Mouse (Mus musculus) 3134 (cell line): ENCODE measurements around the gene 1700025G04Rik.

ENCODE experiments used
- DNase-seq: peaks from one replicate; pipeline ENCODE4 v3.0.0-alpha.2; 2011; ENCODE audit warnings: low spot score; ENCODE audit not compliant: insufficient read length; ENCODE audit errors: extremely low read depth

Gene 1700025G04Rik

DNA sequence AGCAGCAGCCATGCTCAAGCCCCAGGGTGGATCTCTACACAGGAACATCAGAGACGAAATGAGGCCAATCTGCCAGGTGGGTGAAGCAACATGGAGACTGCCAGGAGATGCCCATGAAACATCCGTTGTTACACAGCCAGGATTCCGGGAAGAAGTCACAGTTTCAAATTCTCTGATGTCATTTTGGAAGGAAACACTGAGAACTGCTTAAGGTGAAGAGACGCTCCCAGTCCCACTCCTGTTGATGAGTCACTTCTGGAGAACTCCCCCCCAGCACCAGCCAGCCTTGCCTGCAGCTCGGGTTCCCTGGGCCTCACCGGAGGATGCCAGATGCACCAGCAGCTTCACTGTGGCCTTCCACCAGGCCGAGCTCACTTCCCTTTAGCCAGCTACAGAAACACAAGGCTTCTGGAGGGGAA lies 90.5 kb downstream of the 1700025G04Rik start:
- peak; percentile 20 for DNase-seq

DNA sequence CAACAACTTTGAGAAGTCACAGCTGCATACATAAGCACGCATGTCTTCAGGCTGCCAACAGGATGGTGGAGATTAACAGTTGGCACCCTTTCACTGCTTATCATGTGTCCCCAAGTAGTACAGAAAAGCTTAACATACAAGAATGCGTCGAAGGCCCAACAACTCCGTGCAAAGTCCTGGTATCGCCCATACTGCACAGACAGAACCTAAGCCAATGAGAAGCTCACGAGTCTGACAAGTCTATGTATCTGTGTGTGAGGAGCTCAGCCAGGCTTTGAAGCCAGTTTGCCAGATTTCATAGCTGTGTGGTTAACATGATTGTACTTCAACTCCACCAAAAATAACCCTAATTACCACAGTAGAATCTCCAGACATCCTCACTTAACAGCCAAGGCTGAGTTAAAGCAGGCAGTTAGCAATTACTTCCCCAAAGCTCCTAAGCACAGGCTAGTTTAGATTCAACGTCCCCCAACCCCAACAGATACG lies 91.2 kb downstream of the 1700025G04Rik start:
- no peak for DNase-seq

DNA sequence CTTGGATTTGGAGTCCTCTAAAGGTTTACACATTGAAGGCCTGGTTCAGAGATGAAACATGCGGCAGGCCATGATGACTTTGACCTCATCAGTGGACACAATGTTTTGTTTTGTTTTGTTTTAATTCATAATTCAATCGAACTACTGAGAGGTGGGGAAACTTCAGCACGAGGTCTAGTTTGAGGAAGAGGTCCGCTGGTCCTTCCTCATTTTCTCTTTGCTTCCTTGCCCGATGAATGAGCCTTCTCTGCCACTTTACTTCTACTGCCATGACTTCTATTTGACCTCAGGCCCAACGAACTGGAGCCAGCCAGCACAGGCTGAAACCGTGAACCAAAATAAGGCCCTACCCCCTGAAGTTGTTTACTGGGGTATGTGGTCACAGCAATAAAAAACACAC lies 92.3 kb downstream of the 1700025G04Rik start:
- no peak for DNase-seq

DNA sequence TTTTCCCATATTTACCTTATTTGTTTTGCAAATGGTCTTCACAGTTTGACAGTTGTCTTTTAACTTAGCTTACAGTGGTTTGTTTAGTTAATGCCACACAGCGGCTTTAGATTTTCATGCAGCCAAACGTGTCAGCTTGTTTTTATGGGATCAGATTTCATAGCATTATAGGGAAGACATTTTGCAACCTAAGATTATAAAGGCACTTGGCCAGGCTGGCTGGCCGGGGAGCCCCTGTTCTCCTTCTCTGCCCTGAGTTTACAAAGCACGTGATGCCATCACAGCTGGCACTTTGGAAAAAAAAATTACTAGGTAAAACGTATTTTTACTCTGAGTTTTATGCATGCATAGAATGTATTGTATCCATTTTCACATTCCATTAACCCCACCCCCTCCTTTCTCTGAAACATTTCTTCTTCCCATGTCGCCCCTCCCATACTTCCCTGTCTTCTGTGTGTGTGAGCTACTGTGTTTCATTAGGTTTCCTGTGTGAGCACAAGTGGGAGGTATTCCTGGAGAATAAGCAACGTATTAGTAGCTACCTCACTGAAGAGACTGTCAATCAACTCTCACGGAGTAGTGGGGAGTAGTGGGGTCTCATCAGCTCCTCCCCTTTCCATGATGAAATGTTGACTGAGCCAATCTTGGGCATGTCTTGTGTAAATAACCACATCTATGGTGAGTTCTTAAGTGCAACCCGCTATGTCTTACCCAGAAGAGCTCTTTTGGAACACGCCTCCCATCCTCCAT lies 93.8 kb downstream of the 1700025G04Rik start:
- no peak for DNase-seq

DNA sequence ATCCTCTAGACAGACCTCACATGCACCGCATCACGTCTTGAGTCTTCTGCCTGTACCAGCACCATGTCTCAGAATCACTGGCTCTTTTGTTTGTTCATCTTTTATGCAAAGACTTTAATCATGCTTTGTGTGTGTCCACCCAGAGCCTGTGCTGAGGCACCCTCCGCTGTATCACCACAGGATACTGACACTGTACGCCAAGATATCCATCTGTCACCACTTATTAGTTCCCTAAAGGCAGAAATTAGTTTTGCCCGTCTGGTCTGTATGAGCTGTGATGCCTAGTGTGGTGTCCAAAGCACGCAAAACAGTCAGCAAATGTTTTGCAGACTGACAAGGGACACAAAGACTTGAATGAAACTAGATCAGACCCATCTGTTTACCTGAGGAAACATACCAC lies 95.7 kb downstream of the 1700025G04Rik start:
- DNase-seq: no peak

DNA sequence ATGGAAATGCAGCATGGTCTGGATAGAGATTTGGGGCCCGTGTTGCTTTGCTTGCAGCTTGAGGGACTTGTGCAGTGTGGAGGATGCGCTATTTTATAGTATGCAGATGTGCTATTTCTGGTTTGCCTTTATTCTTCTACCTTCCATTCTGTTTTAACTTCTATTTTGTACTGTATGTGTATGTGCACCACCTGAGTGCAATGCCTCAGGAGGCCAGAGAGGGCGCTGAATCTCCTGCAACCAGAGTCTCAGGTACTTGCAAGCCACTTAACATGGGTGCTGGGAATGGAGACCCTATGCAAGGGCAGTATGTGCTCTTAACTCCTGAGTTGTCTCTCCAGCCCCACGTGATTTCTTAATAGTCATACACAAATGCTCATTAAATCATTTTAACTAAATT lies 98.4 kb downstream of the 1700025G04Rik start:
- DNase-seq: no peak

DNA sequence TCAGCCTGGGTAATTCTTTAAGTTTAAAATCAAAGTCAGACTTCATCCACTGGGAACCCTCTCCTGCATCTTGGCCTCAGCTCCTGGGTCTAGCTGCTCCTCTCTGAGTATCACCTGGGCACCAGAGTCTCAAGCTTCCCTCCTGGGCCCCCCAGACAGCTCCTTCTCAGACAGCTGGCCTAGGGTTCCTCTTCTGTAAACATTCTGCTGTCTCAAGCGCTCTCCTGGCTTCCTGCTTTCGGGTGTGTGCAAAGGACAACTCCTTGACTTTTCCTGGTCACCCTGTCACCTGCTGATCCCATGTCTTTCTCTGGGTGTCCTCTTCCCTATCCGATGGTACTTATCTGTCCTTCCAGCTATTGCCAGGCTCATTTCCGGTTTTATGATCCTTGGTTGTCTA lies 99.3 kb downstream of the 1700025G04Rik start:
- no peak for DNase-seq

DNA sequence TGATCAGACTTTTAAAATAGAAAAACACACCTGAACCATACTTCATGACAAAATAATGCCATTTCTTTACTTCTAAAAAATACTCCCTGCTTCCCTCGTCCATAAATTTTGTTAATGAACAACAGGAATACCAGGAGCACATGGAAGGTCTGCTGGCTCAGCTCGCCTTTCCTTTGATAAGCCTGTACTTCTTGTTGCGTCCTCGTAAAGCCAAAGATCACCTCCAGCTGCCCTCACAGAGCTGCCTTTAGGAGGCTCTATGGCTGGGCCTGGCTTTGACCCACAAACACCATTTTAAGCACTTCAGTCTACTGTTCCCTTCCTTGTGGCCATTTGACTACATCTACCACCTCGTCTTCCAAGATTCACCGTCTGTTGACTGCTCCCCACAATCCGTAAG lies 101.2 kb downstream of the 1700025G04Rik start:
- DNase-seq: no peak

DNA sequence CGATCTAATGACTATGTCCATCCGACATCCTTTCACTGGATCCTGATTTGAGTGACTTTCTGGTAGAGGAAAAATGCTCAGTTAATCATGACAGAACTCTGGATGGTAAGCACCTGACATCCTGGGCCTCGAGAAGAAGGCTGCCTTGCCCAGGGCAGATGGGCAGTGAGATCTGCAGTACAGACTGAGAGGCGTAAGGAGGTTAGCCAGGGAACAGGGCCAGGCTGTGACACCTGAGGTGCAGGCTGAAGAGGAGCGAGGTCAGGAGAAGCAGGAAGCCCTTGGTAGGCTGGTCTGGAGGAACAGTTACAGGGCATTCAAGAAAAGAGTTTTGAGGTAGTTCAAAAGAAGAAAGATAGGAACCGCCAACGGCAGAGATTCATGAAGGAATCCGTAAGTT lies 101.9 kb downstream of the 1700025G04Rik start:
- no peak for DNase-seq

DNA sequence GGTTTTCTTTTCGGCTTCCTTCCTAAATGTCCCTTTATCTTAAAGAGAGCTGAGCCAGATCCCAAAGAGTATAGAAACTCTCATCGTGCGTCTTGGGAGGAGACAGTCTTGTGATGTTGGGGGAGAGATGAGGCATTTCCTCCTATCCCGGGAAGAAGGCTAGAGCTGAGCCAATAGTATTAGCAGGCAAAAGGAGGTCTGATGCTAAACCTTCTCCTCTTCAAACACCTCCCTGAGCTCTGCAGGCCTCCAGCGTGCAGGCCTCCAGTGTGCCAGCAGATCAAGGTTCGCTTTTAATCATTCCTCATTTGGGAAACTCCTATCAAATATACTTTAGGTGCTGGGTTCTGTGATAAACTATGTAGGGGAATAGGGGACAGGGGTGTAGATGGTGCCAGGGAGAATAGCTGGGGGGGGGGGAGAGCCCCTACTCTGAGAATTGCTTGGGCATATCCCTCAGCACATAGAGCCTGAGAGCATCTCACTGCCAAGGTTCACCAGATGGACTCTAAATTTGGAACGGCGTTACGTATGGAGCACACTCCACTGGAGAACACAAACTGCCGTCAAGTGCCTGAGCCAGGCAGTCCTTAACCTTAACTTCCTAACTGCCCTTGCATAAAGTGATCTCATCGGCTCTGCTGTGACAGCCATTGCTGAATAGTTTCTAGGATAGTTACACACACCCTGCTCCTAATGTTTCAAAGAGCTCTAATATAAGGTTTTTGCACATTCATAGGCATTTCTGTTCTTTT lies 103.7 kb downstream of the 1700025G04Rik start:
- no peak for DNase-seq

DNA sequence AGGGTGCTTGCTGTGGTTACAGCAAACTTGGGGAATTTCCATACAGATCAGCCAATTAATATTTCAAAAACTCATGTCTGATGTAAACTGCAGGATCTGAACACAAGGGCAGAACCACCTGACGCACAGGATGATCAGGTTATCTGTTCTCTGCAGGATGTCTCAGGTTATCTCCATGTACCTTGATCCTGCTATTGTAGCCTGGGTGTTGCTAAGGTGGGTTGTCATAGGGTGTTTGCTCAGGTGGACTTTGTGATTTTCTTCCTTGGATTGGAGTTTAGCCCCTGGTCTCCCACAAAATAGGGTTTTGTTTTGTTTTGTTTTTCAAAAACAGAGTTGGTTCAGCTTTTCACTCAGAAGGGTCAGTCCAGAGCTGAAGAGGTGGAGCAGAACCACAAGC lies 104.9 kb downstream of the 1700025G04Rik start:
- DNase-seq: no peak

DNA sequence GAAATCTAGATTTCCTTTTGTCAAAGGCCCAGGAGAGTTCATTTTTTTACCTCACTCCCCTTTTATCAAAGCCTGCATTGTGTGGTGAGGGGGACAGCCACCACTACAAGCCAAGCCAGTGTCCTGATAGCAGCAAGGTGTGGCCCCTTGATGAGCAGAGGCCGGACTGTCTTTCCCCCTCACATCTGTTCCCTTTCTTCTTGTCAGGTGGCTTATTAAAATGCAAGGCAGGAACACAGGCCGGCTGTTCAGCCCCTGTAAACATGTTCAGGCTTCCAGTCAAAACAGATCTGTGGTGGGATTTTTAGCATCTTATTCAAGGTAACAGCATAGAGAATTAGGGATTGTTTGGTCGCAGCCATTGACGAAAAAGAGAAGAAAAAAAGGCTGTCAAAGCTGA lies 105.9 kb downstream of the 1700025G04Rik start:
- DNase-seq: no peak

DNA sequence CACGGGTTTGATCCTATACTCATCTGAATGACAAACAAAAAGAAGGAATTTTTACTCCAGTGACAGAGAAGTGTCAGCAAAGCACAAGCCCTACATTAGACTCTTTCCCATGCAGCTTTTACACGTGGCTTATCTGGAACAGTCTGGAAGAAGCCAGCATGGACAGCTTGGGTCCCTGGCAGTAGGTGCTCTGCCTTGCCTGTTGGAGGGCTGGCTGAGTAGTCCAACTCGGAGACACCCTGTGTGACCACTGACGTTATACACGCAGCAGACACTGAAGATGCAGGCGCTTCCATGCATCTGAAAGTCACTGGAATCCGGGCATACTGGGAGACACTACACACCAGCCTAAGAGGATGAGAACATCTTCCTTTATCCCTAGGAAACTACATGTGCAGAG lies 109.4 kb downstream of the 1700025G04Rik start:
- DNase-seq: no peak

DNA sequence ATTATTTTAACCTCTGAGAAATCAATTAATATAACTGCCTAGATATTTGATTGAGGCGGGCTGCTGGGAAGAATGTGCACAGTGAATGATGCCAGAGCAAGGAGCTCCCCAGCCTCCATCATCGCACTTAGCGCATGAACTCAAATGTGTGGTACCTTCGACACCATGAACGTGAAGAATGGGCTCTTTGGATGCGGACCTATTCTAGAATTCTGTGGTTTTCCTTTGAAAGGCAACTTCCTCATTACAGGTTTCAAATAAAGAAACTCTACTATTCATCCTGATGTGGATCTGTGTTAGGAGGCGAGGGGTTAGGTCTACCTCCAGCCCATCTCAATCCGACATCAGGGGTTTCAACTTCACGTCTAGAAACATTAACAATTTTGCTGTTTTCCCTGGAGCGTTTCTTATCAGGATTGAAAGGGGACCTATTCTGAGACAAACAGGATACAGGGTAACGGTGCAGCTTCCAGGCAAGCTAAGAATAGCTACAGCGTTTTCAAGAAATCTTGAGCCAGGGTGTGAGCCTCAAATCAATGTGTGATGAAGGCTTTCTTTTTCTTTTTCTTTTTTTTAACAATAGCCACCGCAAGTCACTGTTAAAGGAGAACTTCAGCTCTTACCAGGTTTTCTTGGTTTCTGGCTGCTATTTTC lies 110.0 kb downstream of the 1700025G04Rik start:
- DNase-seq: no peak

DNA sequence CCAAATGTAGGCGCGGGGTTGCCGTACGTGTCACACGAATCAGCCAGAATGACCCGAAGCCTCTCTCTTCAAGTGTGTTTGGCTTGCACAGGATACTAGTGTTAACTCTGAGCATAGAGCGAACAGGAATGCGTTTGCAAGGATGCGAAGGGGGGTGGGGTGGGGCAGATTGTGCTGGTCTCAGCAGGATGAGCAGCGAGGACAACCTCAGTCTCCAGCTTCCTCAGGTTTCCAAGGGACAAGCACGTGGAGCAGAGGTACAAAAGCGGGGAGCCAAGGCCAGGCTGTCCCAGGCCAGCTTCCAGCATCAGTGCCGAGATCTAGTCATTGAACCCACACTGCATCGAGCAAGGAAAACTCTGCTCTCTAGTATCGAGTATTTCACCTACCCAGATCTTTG lies 111.2 kb downstream of the 1700025G04Rik start:
- DNase-seq: no peak

DNA sequence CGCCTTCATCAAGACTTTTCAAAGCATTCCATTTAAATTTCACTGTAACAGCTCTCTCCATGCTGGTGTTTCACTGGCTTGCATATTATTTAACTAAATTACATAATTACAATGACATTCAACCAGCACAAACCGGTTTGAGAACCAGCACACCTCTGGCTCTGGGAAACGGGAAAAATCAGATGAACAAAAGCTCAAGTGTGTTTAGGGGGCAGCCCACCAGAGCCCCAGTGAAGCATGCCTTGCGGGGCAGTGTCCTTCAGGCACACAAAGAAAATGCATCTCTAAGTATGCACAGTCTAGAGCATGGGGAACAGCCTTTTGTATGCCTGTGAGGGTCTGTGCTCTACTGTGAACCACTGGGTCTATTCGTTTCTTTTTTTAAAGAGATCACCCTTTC lies 112.3 kb downstream of the 1700025G04Rik start:
- DNase-seq: no peak

DNA sequence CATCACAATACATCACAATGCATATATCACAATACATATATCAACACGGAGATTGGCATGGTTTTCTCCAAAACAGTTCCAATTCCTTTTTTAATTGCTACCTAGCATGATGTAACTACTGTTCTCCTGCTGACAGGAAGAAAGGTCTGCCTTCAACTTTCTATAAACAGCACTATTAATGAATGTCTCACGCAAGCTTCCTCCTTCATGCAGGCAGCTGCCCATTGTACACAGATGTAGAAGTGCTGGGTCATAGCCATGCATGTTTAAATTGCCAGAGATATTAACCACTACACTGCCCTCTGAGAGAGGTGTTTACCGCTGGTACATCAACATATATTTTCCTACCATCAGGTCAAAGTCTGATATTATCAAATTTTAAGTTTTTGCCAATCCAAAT lies 113.1 kb downstream of the 1700025G04Rik start:
- no peak for DNase-seq

DNA sequence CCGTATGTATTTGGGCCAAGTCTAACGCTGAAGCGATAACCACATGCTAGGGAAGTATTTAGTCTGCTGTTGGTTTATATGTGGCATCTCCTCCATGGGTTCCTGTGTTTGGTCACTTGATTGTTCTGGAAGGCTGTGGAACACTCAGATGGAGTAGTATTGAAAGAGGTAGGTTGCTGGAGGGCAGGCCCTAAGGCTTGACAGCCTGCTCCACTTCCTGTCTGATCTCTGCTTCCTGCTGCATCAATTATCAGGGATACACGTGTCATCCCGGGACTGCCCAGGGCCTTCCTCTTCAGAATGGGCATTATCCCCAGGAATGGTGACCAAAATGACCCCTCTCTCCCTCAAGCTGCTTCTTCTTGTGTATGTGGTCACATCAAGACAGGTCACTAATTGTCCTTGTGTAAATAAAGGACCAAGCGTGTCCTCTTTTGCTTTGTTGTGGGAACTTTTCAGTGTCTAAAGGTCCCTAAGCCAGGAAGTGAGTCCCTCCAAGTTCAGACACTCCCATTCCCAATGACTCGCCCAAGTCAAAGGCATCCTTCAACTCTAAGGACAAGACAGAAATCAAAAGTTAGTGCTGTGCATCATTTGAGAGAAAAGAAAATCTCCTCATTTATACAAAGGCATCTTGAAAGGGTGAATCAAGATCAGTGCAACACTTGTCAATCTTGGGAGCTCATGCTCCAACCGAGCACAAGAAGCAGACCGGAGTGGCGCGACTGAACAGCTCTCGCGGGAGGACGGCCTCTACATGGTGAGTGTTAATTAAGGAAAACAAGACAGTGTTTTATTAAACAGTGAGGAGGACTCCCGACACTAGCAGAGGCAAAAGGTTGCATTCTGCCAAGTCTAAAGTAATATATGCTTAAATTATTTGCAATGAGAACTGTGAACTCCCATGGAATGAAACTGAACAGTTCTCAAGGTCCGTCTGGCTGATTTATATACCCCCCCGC lies 114.2 kb downstream of the 1700025G04Rik start:
- no peak for DNase-seq

DNA sequence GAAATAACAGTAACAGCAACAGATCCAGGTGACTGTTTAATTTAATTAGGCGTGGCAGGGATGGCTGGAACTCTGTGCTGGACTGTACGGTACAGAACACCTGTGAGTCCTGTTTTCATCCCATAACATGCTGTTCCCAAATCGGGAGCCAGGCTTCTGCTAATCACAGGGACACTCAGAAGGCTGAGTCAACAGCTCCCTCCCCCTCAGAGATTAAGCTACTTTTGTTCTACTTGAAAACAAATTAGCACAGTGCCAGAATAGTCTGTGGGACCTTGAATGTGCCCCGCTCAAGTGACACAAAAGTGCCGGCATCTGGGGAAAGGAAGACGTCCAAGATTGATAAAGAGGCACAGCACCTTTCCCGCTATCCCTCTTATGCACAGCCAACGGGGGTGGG lies 115.0 kb downstream of the 1700025G04Rik start:
- no peak for DNase-seq

DNA sequence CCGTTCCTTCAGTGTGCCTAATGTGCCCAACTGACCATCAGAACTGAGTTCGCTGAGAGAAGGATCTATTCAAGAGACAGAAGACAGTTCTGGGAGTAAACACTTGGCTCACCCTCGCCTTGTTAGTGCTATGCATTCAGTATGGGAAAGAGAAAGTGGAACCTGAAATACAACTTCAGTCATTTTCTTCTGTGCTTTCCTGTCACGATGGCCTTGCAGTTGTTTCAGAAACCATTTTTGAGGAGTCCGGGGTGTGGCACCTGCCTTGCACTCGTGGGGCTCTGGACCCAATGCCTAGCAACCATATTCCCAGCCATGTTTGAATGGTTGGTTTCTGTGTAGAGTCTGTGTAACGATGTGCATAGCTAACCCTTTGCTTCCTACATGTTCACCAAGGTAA lies 115.5 kb downstream of the 1700025G04Rik start:
- no peak for DNase-seq
